ENCODE assay signal across 8 mouse cellular contexts in genomic region chr7:101896104-101897066, GRCm38 (mm10). TPM values are rescaled to one million over a fixed set of nuclear protein-coding genes. Genes with fewer than 3 reads are reported as not detected.
DNase-seq lines count a peak whose midpoint lies in the region; ATAC-seq and TF ChIP-seq lines count a peak whose summit lies in the region.

No protein-coding gene starts in this region.

- WGBS in cerebellum, adult 2 months, result under 1% methylated on average over 57 of the region's 57 CpGs
- under 1% methylated on average over 57 of the region's 57 CpGs for WGBS in forebrain, postnatal 0 days
- under 1% methylated on average over 57 of the region's 57 CpGs for WGBS in lung, embryonic 15.5 days

- no peaks in the 10 kb centered on the region for H3K9me3 ChIP-seq in MEL (replicated peaks; ENCODE audit: insufficient read depth, low read length)
- H3K9me3 ChIP-seq in forebrain, postnatal 0 days (ENCODE audit: low read length), result no peaks in the 10 kb centered on the region
- no peaks in the 10 kb centered on the region for H3K9me3 ChIP-seq in lung, embryonic 15.5 days

- TF ChIP-seq CTCF in MEL (IDR thresholded peaks at IDR 0.05 in 2 of 3, conservative IDR thresholded peaks at IDR 0.05 in 1 of 3; ENCODE audit: control insufficient read depth in 1 of 3, insufficient read depth in 1 of 3, low read depth in 2 of 3, low read length in 3 of 3, poor library complexity in 1 of 3, severe bottlenecking in 1 of 3), result no peak
- TF ChIP-seq CTCF in cerebellum, adult 2 months (IDR thresholded peaks at IDR 0.05; ENCODE audit: borderline replicate concordance, insufficient read depth, low read depth, low read length), result no peak; the same call in 1 of the 2 replicates
- TF ChIP-seq CTCF in forebrain, postnatal 0 days (IDR thresholded peaks at IDR 0.05; ENCODE audit: low read depth), result no peak

- H3K4me1 ChIP-seq in MEL (ENCODE audit: control insufficient read depth in 1 of 2, insufficient read depth in 2 of 2, low read length in 2 of 2), result peaks cover 0 to 4% of the 10 kb centered on the region in 2 experiments; a peak in 2 of 4 replicates
- no peaks in the 10 kb centered on the region for H3K4me1 ChIP-seq in cerebellum, adult 2 months (ENCODE audit: control insufficient read depth, insufficient read depth, low read length)
- peaks cover 6% of the 10 kb centered on the region; the same call in 1 of the 2 replicates for H3K4me1 ChIP-seq in forebrain, postnatal 0 days (ENCODE audit: insufficient read depth)
- H3K4me1 ChIP-seq in lung, embryonic 15.5 days, result peaks cover 11% of the 10 kb centered on the region; the same call in 1 of the 2 replicates

- ATAC-seq in forebrain, postnatal 0 days, result peak; percentile 98
- ATAC-seq in lung, embryonic 15.5 days (ENCODE audit: borderline replicate concordance, extremely low read depth, low FRiP score, low TSS enrichment), result peak; percentile 98

- H3K4me2 ChIP-seq in forebrain, postnatal 0 days (ENCODE audit: low read depth), result peak overlapping the region; percentile 48
- H3K4me2 ChIP-seq in lung, embryonic 15.5 days, result peak overlapping the region; percentile 56

- H3K9ac ChIP-seq in MEL (ENCODE audit: control insufficient read depth, low read depth, low read length, poor library complexity, severe bottlenecking), result peak overlapping the region; percentile 85
- H3K9ac ChIP-seq in forebrain, postnatal 0 days, result peak overlapping the region; percentile 67
- peak overlapping the region; percentile 60 for H3K9ac ChIP-seq in lung, embryonic 15.5 days

- 0 out of 4 replicates have a peak, but pooled peaks of 1 of the 2 experiments have one; percentile 15 for TF ChIP-seq EP300 in MEL (IDR thresholded peaks at IDR 0.05; ENCODE audit: low read depth in 1 of 2, low read length in 2 of 2)

- peak; percentile 45 to 89; a peak in 3 of 4 replicates for TF ChIP-seq POLR2A in MEL (IDR thresholded peaks at IDR 0.05; ENCODE audit: control insufficient read depth in 1 of 2, insufficient read depth in 1 of 2, low read depth in 1 of 2, low read length in 2 of 2, poor library complexity in 1 of 2)
- TF ChIP-seq POLR2A in cerebellum, adult 2 months (IDR thresholded peaks at IDR 0.05; ENCODE audit: borderline replicate concordance, insufficient read depth, low read length), result peak; percentile 87

- H3K79me2 ChIP-seq in MEL (ENCODE audit: control insufficient read depth, insufficient read depth, low read length, poor library complexity), result peaks cover 1% of the 10 kb centered on the region; the same call in 1 of the 2 replicates

- H3K27me3 ChIP-seq in MEL (ENCODE audit: control insufficient read depth in 1 of 2, insufficient read depth in 2 of 2, low read length in 2 of 2), result no peaks in the 10 kb centered on the region; a peak in 1 of 4 replicates
- no peaks in the 10 kb centered on the region for H3K27me3 ChIP-seq in cerebellum, adult 2 months (ENCODE audit: control insufficient read depth, insufficient read depth, low read length)
- no peaks in the 10 kb centered on the region for H3K27me3 ChIP-seq in forebrain, postnatal 0 days (ENCODE audit: insufficient read depth, low read length)
- H3K27me3 ChIP-seq in lung, embryonic 15.5 days, result no peaks in the 10 kb centered on the region

- TF ChIP-seq RAD21 in MEL (IDR thresholded peaks at IDR 0.05; ENCODE audit: low read depth, low read length), result no peak

- H3K36me3 ChIP-seq in MEL (ENCODE audit: control insufficient read depth in 1 of 2, insufficient read depth in 2 of 2, low read length in 2 of 2), result peaks cover 0 to 8% of the 10 kb centered on the region in 2 experiments; a peak in 2 of 4 replicates
- no peaks in the 10 kb centered on the region for H3K36me3 ChIP-seq in forebrain, postnatal 0 days (ENCODE audit: insufficient read depth)
- peaks cover 4% of the 10 kb centered on the region; the same call in 1 of the 2 replicates for H3K36me3 ChIP-seq in lung, embryonic 15.5 days

- peak; percentile 99 for DNase-seq in MEL (ENCODE audit: low read depth, low spot score)
- peak; percentile 97 to 98 for DNase-seq in cerebellum, adult 2 months
- peak; percentile 98 for DNase-seq in forebrain, postnatal 0 days
- DNase-seq in heart, postnatal 4 days, result peak; percentile 96
- DNase-seq in layer of hippocampus, adult 8-10 months (ENCODE audit: low spot score in 2 of 2), result peak; percentile 98 to 99
- peak; percentile 98 for DNase-seq in ovary, adult 18-20 months (ENCODE audit: low spot score)
- peak; percentile 98 for DNase-seq in thymus, postnatal 0 days (ENCODE audit: low spot score)

- H3K4me3 ChIP-seq in MEL (ENCODE audit: control insufficient read depth in 1 of 2, insufficient read depth in 1 of 2, low read depth in 2 of 2, low read length in 2 of 2), result peak overlapping the region; percentile 71 to 79
- H3K4me3 ChIP-seq in cerebellum, adult 2 months (replicated peaks; ENCODE audit: insufficient read depth, low read depth, low read length), result peak overlapping the region; percentile 64
- peak overlapping the region; percentile 51 for H3K4me3 ChIP-seq in forebrain, postnatal 0 days (ENCODE audit: low read depth, low read length)
- H3K4me3 ChIP-seq in lung, embryonic 15.5 days, result peak overlapping the region; percentile 66

- H3K27ac ChIP-seq in MEL (ENCODE audit: control insufficient read depth, low read depth, low read length), result peak overlapping the region; percentile 92
- peak overlapping the region; percentile 44 for H3K27ac ChIP-seq in cerebellum, adult 2 months (ENCODE audit: insufficient read depth, low read length)
- peak overlapping the region; percentile 89 for H3K27ac ChIP-seq in forebrain, postnatal 0 days (ENCODE audit: low read depth, low read length)
- H3K27ac ChIP-seq in lung, embryonic 15.5 days, result peak overlapping the region; percentile 95

RNA-seq across cellular contexts. Expression of gene Lamtor1, which starts 9.3 kb away (rescaled TPM):
- total RNA-seq in MEL (2012; rRNA removed), result 70.5 and 79.5 TPM in 2 replicates
- polyA plus RNA-seq in MEL (2012; ENCODE audit: insufficient read depth in 1 of 2, insufficient read length in 2 of 2, low read depth in 1 of 2, low replicate concordance in 2 of 2, missing spikeins in 1 of 2), result 100 to 1,000 TPM in 1 of 2 experiments, not detected in 1; 115 TPM
- polyA plus RNA-seq in cerebellum, adult 2 months (2012; rRNA removed), result 197 and 210 TPM in 2 replicates
- 96.3 and 105 TPM in 2 replicates for total RNA-seq in forebrain, postnatal 0 days (2014; rRNA removed)
- polyA plus RNA-seq in forebrain, postnatal 0 days (2015; fragmentation: Nextera tagmentation; extraction: Ambion mirVana), result 176 and 205 TPM in 2 replicates
- total RNA-seq in heart, postnatal 4 days (2021), result 100 to 1,000 TPM; 104 to 109 TPM
- total RNA-seq in layer of hippocampus, adult 8-10 months (2022), result 10 to 100 TPM; 77.5 to 94.3 (median 89.8) TPM
- polyA plus RNA-seq in lung, embryonic 15.5 days (2015; fragmentation: Nextera tagmentation; extraction: Ambion mirVana), result 165 and 170 TPM in 2 replicates
- polyA plus RNA-seq in thymus, postnatal 0 days (2015; fragmentation: Nextera tagmentation; extraction: Ambion mirVana), result 147 and 148 TPM in 2 replicates

RNA-seq across cellular contexts. Expression of gene Tomt, which starts 9.8 kb away (rescaled TPM):
- total RNA-seq in MEL (2012; rRNA removed), result 0.78 and 1.3 TPM in 2 replicates
- polyA plus RNA-seq in MEL (2012; ENCODE audit: insufficient read depth in 1 of 2, insufficient read length in 2 of 2, low read depth in 1 of 2, low replicate concordance in 2 of 2, missing spikeins in 1 of 2), result under 1 TPM in 1 of 2 experiments, not detected in 1; 0.82 TPM
- polyA plus RNA-seq in cerebellum, adult 2 months (2012; rRNA removed), result 0.13 and 0.21 TPM in 2 replicates
- total RNA-seq in forebrain, postnatal 0 days (2014; rRNA removed), result not detected in 2 replicates
- polyA plus RNA-seq in forebrain, postnatal 0 days (2015; fragmentation: Nextera tagmentation; extraction: Ambion mirVana), result 0.27 and 0.34 TPM in 2 replicates
- total RNA-seq in heart, postnatal 4 days (2021), result not detected
- total RNA-seq in layer of hippocampus, adult 8-10 months (2022), result under 1 TPM in 1 of 4 experiments, not detected in 3; 0.35 TPM
- polyA plus RNA-seq in lung, embryonic 15.5 days (2015; fragmentation: Nextera tagmentation; extraction: Ambion mirVana), result 0.54 and 0.59 TPM in 2 replicates
- polyA plus RNA-seq in thymus, postnatal 0 days (2015; fragmentation: Nextera tagmentation; extraction: Ambion mirVana), result 0.43 and 0.44 TPM in 2 replicates

RNA-seq across cellular contexts. Expression of gene Folr1, which starts 25.8 kb away (rescaled TPM):
- 0.12 TPM in 1 of 2 replicates, not detected in the other for total RNA-seq in MEL (2012; rRNA removed)
- under 1 TPM in 1 of 2 experiments, not detected in 1; 0.07 TPM for polyA plus RNA-seq in MEL (2012; ENCODE audit: insufficient read depth in 1 of 2, insufficient read length in 2 of 2, low read depth in 1 of 2, low replicate concordance in 2 of 2, missing spikeins in 1 of 2)
- 8.0 and 18.5 TPM in 2 replicates for polyA plus RNA-seq in cerebellum, adult 2 months (2012; rRNA removed)
- total RNA-seq in forebrain, postnatal 0 days (2014; rRNA removed), result 7.0 and 10.5 TPM in 2 replicates
- 38.5 and 49.6 TPM in 2 replicates for polyA plus RNA-seq in forebrain, postnatal 0 days (2015; fragmentation: Nextera tagmentation; extraction: Ambion mirVana)
- total RNA-seq in heart, postnatal 4 days (2021), result 1 to 10 TPM; 1.1 to 2.9 TPM
- total RNA-seq in layer of hippocampus, adult 8-10 months (2022), result 1 to 10 TPM in 3 of 4 experiments, under 1 TPM in 1; 0.51 to 3.2 (median 1.3) TPM
- polyA plus RNA-seq in lung, embryonic 15.5 days (2015; fragmentation: Nextera tagmentation; extraction: Ambion mirVana), result 0.68 and 0.95 TPM in 2 replicates
- 0.18 and 0.54 TPM in 2 replicates for polyA plus RNA-seq in thymus, postnatal 0 days (2015; fragmentation: Nextera tagmentation; extraction: Ambion mirVana)

RNA-seq across cellular contexts. Expression of gene Anapc15, which starts 32.9 kb away (rescaled TPM):
- total RNA-seq in MEL (2012; rRNA removed), result 68.7 and 73.3 TPM in 2 replicates
- 100 to 1,000 TPM in 1 of 2 experiments, not detected in 1; 103 TPM for polyA plus RNA-seq in MEL (2012; ENCODE audit: insufficient read depth in 1 of 2, insufficient read length in 2 of 2, low read depth in 1 of 2, low replicate concordance in 2 of 2, missing spikeins in 1 of 2)
- polyA plus RNA-seq in cerebellum, adult 2 months (2012; rRNA removed), result 44.7 and 47.3 TPM in 2 replicates
- 47.0 and 64.2 TPM in 2 replicates for total RNA-seq in forebrain, postnatal 0 days (2014; rRNA removed)
- polyA plus RNA-seq in forebrain, postnatal 0 days (2015; fragmentation: Nextera tagmentation; extraction: Ambion mirVana), result 68.8 and 73.3 TPM in 2 replicates
- 10 to 100 TPM; 45.7 to 50.8 TPM for total RNA-seq in heart, postnatal 4 days (2021)
- 10 to 100 TPM; 30.2 to 37.2 (median 35.0) TPM for total RNA-seq in layer of hippocampus, adult 8-10 months (2022)
- 80.4 and 84.6 TPM in 2 replicates for polyA plus RNA-seq in lung, embryonic 15.5 days (2015; fragmentation: Nextera tagmentation; extraction: Ambion mirVana)
- polyA plus RNA-seq in thymus, postnatal 0 days (2015; fragmentation: Nextera tagmentation; extraction: Ambion mirVana), result 100 and 102 TPM in 2 replicates

RNA-seq across cellular contexts. Expression of gene Lrrc51, which starts 37.3 kb away (rescaled TPM):
- 13.6 and 14.8 TPM in 2 replicates for total RNA-seq in MEL (2012; rRNA removed)
- polyA plus RNA-seq in MEL (2012; ENCODE audit: insufficient read depth in 1 of 2, insufficient read length in 2 of 2, low read depth in 1 of 2, low replicate concordance in 2 of 2, missing spikeins in 1 of 2), result 10 to 100 TPM in 1 of 2 experiments, not detected in 1; 30.8 TPM
- 10.2 and 12.4 TPM in 2 replicates for polyA plus RNA-seq in cerebellum, adult 2 months (2012; rRNA removed)
- total RNA-seq in forebrain, postnatal 0 days (2014; rRNA removed), result 4.8 and 5.4 TPM in 2 replicates
- polyA plus RNA-seq in forebrain, postnatal 0 days (2015; fragmentation: Nextera tagmentation; extraction: Ambion mirVana), result 9.1 and 10.6 TPM in 2 replicates
- total RNA-seq in heart, postnatal 4 days (2021), result 1 to 10 TPM; 1.1 TPM
- total RNA-seq in layer of hippocampus, adult 8-10 months (2022), result 1 to 10 TPM; 5.8 to 7.9 (median 6.1) TPM
- 11.8 and 13.5 TPM in 2 replicates for polyA plus RNA-seq in lung, embryonic 15.5 days (2015; fragmentation: Nextera tagmentation; extraction: Ambion mirVana)
- polyA plus RNA-seq in thymus, postnatal 0 days (2015; fragmentation: Nextera tagmentation; extraction: Ambion mirVana), result 5.3 and 7.1 TPM in 2 replicates

Comparison
In these comparisons a context has a peak if more than half of its experiments do, and no peak if none do; other contexts are left out.
1. Peak in every context shown above with its lines: DNase-seq, ATAC-seq, H3K4me3 ChIP-seq and H3K27ac ChIP-seq.
2. H3K27ac ChIP-seq: peak in every context shown above with its lines; median percentile 95 in lung, embryonic 15.5 days; 92 in MEL; 89 in forebrain, postnatal 0 days; 44 in cerebellum, adult 2 months.